Comparison of ENCODE assay signal across 9 mouse cellular contexts in genomic region chr7:143951172-143951571, GRCm38 (mm10). TPM values are rescaled to one million over a fixed set of nuclear protein-coding genes. Genes with fewer than 3 reads are reported as not detected.
DNase-seq lines count a peak whose midpoint lies in the region; ATAC-seq and TF ChIP-seq lines count a peak whose summit lies in the region.
"Had no signal": no experiment of that assay in that cellular context is flagged by ENCODE, and none has a peak within 500 bp of the region (broad histone marks: within the 10 kb centered on the region; RNA-seq: fewer than 3 reads in every experiment).

No protein-coding gene starts in this region.

- intact Hi-C loops in left cerebral cortex, postnatal 14 days (cut with DNase I), result no loop called here
- intact Hi-C loops in gastrocnemius, adult 2 months (cut with DNase I), result no loop called here
- intact Hi-C loops in heart, postnatal 25 days (cut with DNase I), result no loop called here

- no peak overlapping the region for H3K4me2 ChIP-seq in midbrain, embryonic 15.5 days
- H3K4me2 ChIP-seq: lung, embryonic 15.5 days had no signal

- H3K27me3 ChIP-seq in midbrain, embryonic 15.5 days (replicated peaks), result no peaks in the 10 kb centered on the region
- H3K27me3 ChIP-seq: lung, embryonic 15.5 days had no signal

- WGBS in midbrain, embryonic 15.5 days, result 35% methylated on average over 2 of the region's 2 CpGs

- H3K4me1 ChIP-seq in midbrain, embryonic 15.5 days, result no peaks in the 10 kb centered on the region
- H3K4me1 ChIP-seq: lung, embryonic 15.5 days had no signal

- H3K4me3 ChIP-seq in midbrain, embryonic 15.5 days, result no peak overlapping the region
- H3K4me3 ChIP-seq in gastrocnemius, adult 2 months, result no peak overlapping the region
- H3K4me3 ChIP-seq: lung, embryonic 15.5 days had no signal

- TF ChIP-seq CTCF in gastrocnemius, adult 2 months (IDR thresholded peaks at IDR 0.05), result no peak

- no peaks in the 10 kb centered on the region for H3K36me3 ChIP-seq in midbrain, embryonic 15.5 days (replicated peaks)
- H3K36me3 ChIP-seq: lung, embryonic 15.5 days had no signal

- DNase-seq in left cerebral cortex, postnatal 14 days (ENCODE audit: low spot score in 2 of 2), result peak; percentile 15 to 23
- no peak for DNase-seq in left cerebral cortex, adult 11 months (ENCODE audit: low spot score)
- DNase-seq in adrenal gland, adult 2 months, result peak; percentile 48
- DNase-seq in kidney, adult 8-10 months, result peak; percentile 77 to 83
- DNase-seq in lung, postnatal 25 days (ENCODE audit: low spot score), result peak; percentile 71
- DNase-seq in gastrocnemius, adult 2 months, result no peak
- no peak for DNase-seq in heart, postnatal 25 days (ENCODE audit: low spot score)

- ATAC-seq in midbrain, embryonic 15.5 days (replicated peaks), result no peak

- no peak overlapping the region for H3K9ac ChIP-seq in midbrain, embryonic 15.5 days
- H3K9ac ChIP-seq: lung, embryonic 15.5 days had no signal

- H3K9me3 ChIP-seq in midbrain, embryonic 15.5 days, result no peaks in the 10 kb centered on the region
- H3K9me3 ChIP-seq: lung, embryonic 15.5 days had no signal

- no peak overlapping the region for H3K27ac ChIP-seq in midbrain, embryonic 15.5 days
- H3K27ac ChIP-seq in gastrocnemius, adult 2 months, result no peak overlapping the region
- H3K27ac ChIP-seq: lung, embryonic 15.5 days had no signal

RNA-seq across cellular contexts. Expression of gene Shank2, which starts 50.6 kb away (rescaled TPM):
- total RNA-seq in left cerebral cortex, postnatal 14 days (2021), result 100 to 1,000 TPM; 170 to 187 TPM
- total RNA-seq in adrenal gland, adult 2 months (2021), result 10 to 100 TPM in 1 of 2 experiments, 1 to 10 TPM in 1; 3.7 to 20.0 TPM
- 1.4 and 2.4 TPM in 2 replicates for polyA plus RNA-seq in adrenal gland, adult 2 months (2012; rRNA removed)
- polyA plus RNA-seq in midbrain, embryonic 15.5 days (2015; fragmentation: Nextera tagmentation; extraction: Ambion mirVana), result 8.8 and 10.5 TPM in 2 replicates
- total RNA-seq in gastrocnemius, adult 2 months (2021), result under 1 TPM; 0.08 to 0.14 TPM
- total RNA-seq in heart, postnatal 25 days (2021), result under 1 TPM; 0.42 to 0.59 TPM

Comparison
In these comparisons a context has a peak if more than half of its experiments do, and no peak if none do; other contexts are left out.
1. DNase-seq: peak in left cerebral cortex, postnatal 14 days (2 of 2), adrenal gland, adult 2 months (single experiment), kidney, adult 8-10 months (2 of 2) and lung, postnatal 25 days (single experiment); none in left cerebral cortex, adult 11 months (single experiment), gastrocnemius, adult 2 months (single experiment) and heart, postnatal 25 days (single experiment).
2. RNA of gene Shank2, which starts 50.6 kb away (total RNA-seq): 170 to 187 TPM in left cerebral cortex, postnatal 14 days; 3.7 to 20.0 TPM in adrenal gland, adult 2 months, 0.42 to 0.59 TPM in heart, postnatal 25 days and 0.08 to 0.14 TPM in gastrocnemius, adult 2 months; every median in the first group is over 4 times any median in the second.